Mouse (Mus musculus): ENCODE results near the gene Frmd5. TPM values are rescaled to one million over a fixed set of nuclear protein-coding genes. Genes with fewer than 3 reads are reported as not detected.

The Frmd5 gene
- 1.5 and 2.3 TPM in 2 replicates for polyA plus RNA-seq (2015; fragmentation: Nextera tagmentation; extraction: Ambion mirVana)

- DNase-seq (ENCODE audit: low spot score) (peak; percentile 93), ATAC-seq (ENCODE audit: low FRiP score, low TSS enrichment) (peak; percentile 98)
- 0 out of 2 replicates have a peak, but pooled peaks cover 3% of the 10 kb centered on the region for H3K4me1 ChIP-seq (replicated peaks; ENCODE audit: control insufficient read depth, insufficient read depth)
- H3K27me3 ChIP-seq (ENCODE audit: control insufficient read depth, insufficient read depth, low read length) = no peaks in the 10 kb centered on the region; the same call in 1 of the 2 replicates
- peak; percentile 27; the same call in 1 of the 2 replicates for TF ChIP-seq CTCF (IDR thresholded peaks at IDR 0.05; ENCODE audit: low read depth)
- no peak for TF ChIP-seq EP300 (optimal IDR thresholded peaks at IDR 0.05)
- H3K4me3 ChIP-seq (ENCODE audit: low read depth, low read length) = peak within 1 kb of the TSS; percentile 59
- no peaks in the 10 kb centered on the region for H3K36me3 ChIP-seq (ENCODE audit: control insufficient read depth, insufficient read depth, low read length)
- H3K9me3 ChIP-seq (ENCODE audit: control insufficient read depth, low read length) = no peaks in the 10 kb centered on the region
- 1% methylated on average over 34 of the region's 35 CpGs for WGBS
- peak within 1 kb of the TSS; percentile 86 for H3K4me2 ChIP-seq (replicated peaks; ENCODE audit: low read depth)
- peak within 1 kb of the TSS; percentile 45; the same call in 1 of the 2 replicates for H3K27ac ChIP-seq (replicated peaks)
- H3K9ac ChIP-seq (ENCODE audit: low read length) = peak within 1 kb of the TSS; percentile 45
These were observed at the start of gene Frmd5 for GRCm38 (mm10) chr2:121806959-121807653. Gene Frmd5, minus strand, starts transcription at chr2:121807087.

- Histone ChIP-seq H3K36me3 (ENCODE audit: control insufficient read depth, insufficient read depth, low read length) (no peaks in the 10 kb centered on the region), H3K27ac (replicated peaks) (no peak overlapping the region), H3K27me3 (ENCODE audit: control insufficient read depth, insufficient read depth, low read length) (no peaks in the 10 kb centered on the region), H3K4me1 (replicated peaks; ENCODE audit: control insufficient read depth, insufficient read depth) (no peaks in the 10 kb centered on the region), H3K4me2 (replicated peaks; ENCODE audit: low read depth) (no peak overlapping the region), H3K9ac (ENCODE audit: low read length) (no peak overlapping the region), H3K4me3 (ENCODE audit: low read depth, low read length) (no peak overlapping the region), H3K9me3 (ENCODE audit: control insufficient read depth, low read length) (no peaks in the 10 kb centered on the region)
- whole genome bisulfite sequencing = 60% methylated on average over 3 of the region's 3 CpGs
- TF ChIP-seq EP300 (optimal IDR thresholded peaks at IDR 0.05) (no peak), CTCF (IDR thresholded peaks at IDR 0.05; ENCODE audit: low read depth) (no peak)
- DNase-seq (ENCODE audit: low spot score) (no peak), ATAC-seq (ENCODE audit: low FRiP score, low TSS enrichment) (no peak)
These were observed 47.1 kb upstream of the Frmd5 start for GRCm38 (mm10) chr2:121853974-121854373.

DNA sequence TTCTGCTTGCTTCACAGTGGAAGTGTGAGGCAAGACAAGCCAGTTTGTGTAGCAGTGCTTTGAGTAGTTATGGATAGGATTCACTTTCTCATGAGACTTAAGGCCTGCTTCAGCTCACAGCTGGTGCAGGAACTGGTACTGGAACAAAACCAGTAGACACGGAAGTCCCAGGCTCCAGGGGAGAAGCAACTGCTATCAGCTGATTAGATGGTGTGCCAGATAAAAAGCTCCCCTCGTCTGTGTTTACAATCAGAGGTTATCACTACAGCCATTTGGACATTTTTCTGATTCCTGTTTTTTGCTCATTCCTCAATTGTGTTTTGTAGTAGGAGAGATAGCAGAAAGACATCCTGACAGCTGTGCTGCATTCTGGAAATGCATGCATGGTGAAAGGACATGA, 45.2 kb upstream of the Frmd5 start:
- Histone ChIP-seq H3K9me3 (ENCODE audit: control insufficient read depth, low read length) (no peaks in the 10 kb centered on the region), H3K4me2 (replicated peaks; ENCODE audit: low read depth) (no peak overlapping the region), H3K27me3 (ENCODE audit: control insufficient read depth, insufficient read depth, low read length) (no peaks in the 10 kb centered on the region), H3K9ac (ENCODE audit: low read length) (no peak overlapping the region), H3K4me1 (replicated peaks; ENCODE audit: control insufficient read depth, insufficient read depth) (no peaks in the 10 kb centered on the region), H3K27ac (replicated peaks) (no peak overlapping the region), H3K36me3 (ENCODE audit: control insufficient read depth, insufficient read depth, low read length) (no peaks in the 10 kb centered on the region), H3K4me3 (ENCODE audit: low read depth, low read length) (no peak overlapping the region)
- ATAC-seq (ENCODE audit: low FRiP score, low TSS enrichment) (no peak), DNase-seq (ENCODE audit: low spot score) (no peak)
- 50% methylated on average over 2 of the region's 2 CpGs for whole genome bisulfite sequencing
- TF ChIP-seq EP300 (optimal IDR thresholded peaks at IDR 0.05) = no peak
- no peak for TF ChIP-seq CTCF (IDR thresholded peaks at IDR 0.05; ENCODE audit: low read depth)

DNA sequence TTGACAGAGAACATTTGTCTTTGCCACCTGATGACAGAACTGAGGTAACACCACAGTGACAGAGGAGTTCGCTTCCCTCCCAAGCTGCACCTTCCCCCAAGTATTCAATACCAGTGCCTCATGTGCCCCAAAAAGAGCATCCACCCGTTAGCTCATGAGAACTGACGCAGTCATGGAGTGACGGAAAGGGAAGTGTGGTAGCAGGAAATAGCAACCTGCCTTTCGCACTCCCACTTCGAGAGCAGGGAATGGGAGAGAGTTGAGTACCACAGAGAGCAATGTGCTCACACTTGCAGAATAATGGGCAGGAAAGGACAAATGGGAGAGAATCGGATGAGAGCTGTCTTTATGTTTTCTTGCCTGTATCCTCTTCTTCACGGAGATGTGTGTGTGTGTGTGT, 39.2 kb upstream of the Frmd5 start:
- Histone ChIP-seq H3K27me3 (ENCODE audit: control insufficient read depth, insufficient read depth, low read length) (no peaks in the 10 kb centered on the region), H3K4me2 (replicated peaks; ENCODE audit: low read depth) (no peak overlapping the region), H3K27ac (replicated peaks) (no peak overlapping the region), H3K9ac (ENCODE audit: low read length) (no peak overlapping the region), H3K9me3 (ENCODE audit: control insufficient read depth, low read length) (no peaks in the 10 kb centered on the region), H3K4me3 (ENCODE audit: low read depth, low read length) (no peak overlapping the region), H3K4me1 (replicated peaks; ENCODE audit: control insufficient read depth, insufficient read depth) (no peaks in the 10 kb centered on the region), H3K36me3 (ENCODE audit: control insufficient read depth, insufficient read depth, low read length) (no peaks in the 10 kb centered on the region)
- TF ChIP-seq CTCF (IDR thresholded peaks at IDR 0.05; ENCODE audit: low read depth) (no peak), EP300 (optimal IDR thresholded peaks at IDR 0.05) (no peak)
- ATAC-seq (ENCODE audit: low FRiP score, low TSS enrichment) = no peak
- DNase-seq (ENCODE audit: low spot score) = no peak
- 46% methylated on average over 8 of the region's 8 CpGs for WGBS

DNA sequence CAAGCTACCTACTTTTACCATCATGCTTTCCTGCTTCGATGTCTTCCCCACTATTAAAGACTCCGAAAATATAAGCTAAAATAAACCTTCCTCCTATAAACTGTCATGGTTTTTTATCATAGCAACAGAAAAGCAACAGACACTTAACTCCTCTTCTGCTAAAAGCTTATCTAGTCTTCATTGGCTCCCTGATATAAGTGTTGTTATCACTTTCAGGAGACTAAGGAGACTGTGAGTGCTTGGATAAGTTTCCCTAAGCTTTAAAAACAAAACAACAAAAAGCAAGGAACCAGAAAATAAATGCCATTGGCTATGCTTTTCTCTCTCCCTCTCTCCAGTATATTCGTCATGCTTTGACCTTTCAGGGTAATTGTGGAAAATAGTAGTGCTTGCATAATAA, 35.4 kb upstream of the Frmd5 start:
- no peaks in the 10 kb centered on the region for H3K9me3 ChIP-seq (ENCODE audit: control insufficient read depth, low read length)
- no peak overlapping the region for H3K4me2 ChIP-seq (replicated peaks; ENCODE audit: low read depth)
- ATAC-seq (ENCODE audit: low FRiP score, low TSS enrichment) (no peak), DNase-seq (ENCODE audit: low spot score) (no peak)
- H3K36me3 ChIP-seq (ENCODE audit: control insufficient read depth, insufficient read depth, low read length) = no peaks in the 10 kb centered on the region
- 69% methylated on average over 3 of the region's 3 CpGs for WGBS
- TF ChIP-seq CTCF (IDR thresholded peaks at IDR 0.05; ENCODE audit: low read depth) = no peak
- no peak for TF ChIP-seq EP300 (optimal IDR thresholded peaks at IDR 0.05)
- no peak overlapping the region for H3K9ac ChIP-seq (ENCODE audit: low read length)
- no peak overlapping the region for H3K27ac ChIP-seq (replicated peaks)
- H3K4me1 ChIP-seq (replicated peaks; ENCODE audit: control insufficient read depth, insufficient read depth) = no peaks in the 10 kb centered on the region
- H3K27me3 ChIP-seq (ENCODE audit: control insufficient read depth, insufficient read depth, low read length) = no peaks in the 10 kb centered on the region
- H3K4me3 ChIP-seq (ENCODE audit: low read depth, low read length) = no peak overlapping the region

DNA sequence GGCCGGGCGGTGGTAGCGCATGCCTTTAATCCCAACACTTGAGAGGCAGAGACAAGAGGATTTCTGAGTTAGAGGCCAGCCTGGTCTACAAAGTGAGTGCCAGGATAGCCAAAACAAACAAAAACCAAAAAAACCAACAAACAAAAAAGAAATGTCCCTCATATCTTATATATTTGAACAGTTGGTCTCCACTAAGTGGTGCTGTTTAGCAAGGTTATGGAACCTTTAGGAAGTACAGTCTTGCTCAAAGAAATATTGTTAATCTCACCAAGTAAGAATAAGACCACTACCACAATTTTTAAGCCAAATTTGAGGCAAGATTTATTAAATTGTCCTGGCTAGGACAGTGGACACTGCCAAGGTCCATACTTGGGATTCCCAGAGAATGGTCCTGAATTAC, 34.6 kb upstream of the Frmd5 start:
- Histone ChIP-seq H3K27me3 (ENCODE audit: control insufficient read depth, insufficient read depth, low read length) (no peaks in the 10 kb centered on the region), H3K9me3 (ENCODE audit: control insufficient read depth, low read length) (no peaks in the 10 kb centered on the region), H3K4me3 (ENCODE audit: low read depth, low read length) (no peak overlapping the region), H3K4me1 (replicated peaks; ENCODE audit: control insufficient read depth, insufficient read depth) (no peaks in the 10 kb centered on the region), H3K9ac (ENCODE audit: low read length) (no peak overlapping the region), H3K27ac (replicated peaks) (no peak overlapping the region), H3K4me2 (replicated peaks; ENCODE audit: low read depth) (no peak overlapping the region), H3K36me3 (ENCODE audit: control insufficient read depth, insufficient read depth, low read length) (no peaks in the 10 kb centered on the region)
- TF ChIP-seq CTCF (IDR thresholded peaks at IDR 0.05; ENCODE audit: low read depth) (peak; percentile 46), EP300 (optimal IDR thresholded peaks at IDR 0.05) (no peak)
- ATAC-seq (ENCODE audit: low FRiP score, low TSS enrichment) (no peak), DNase-seq (ENCODE audit: low spot score) (no peak)
- WGBS = 100% methylated on average over 3 of the region's 3 CpGs

All from stomach, postnatal 0 days (tissue).